Mouse (Mus musculus) lung, postnatal 0 days (tissue): ENCODE results near the gene Gp1ba. TPM values are rescaled to one million over a fixed set of nuclear protein-coding genes. Genes with fewer than 3 reads are reported as not detected.
A peak's percentile ranks its signal among the peaks of the same experiment; 100 is the strongest.

Experiments used
- ATAC-seq: fragments of 200-750 bp; cut with Nextera tagmentation; 2 replicates; pipeline ENCODE4 v1.8.0; 2017; ENCODE audit warnings: moderate library complexity
- DNase-seq: peaks from one replicate; pipeline ENCODE4 v3.0.0-alpha.2; 2016; ENCODE audit warnings: low spot score
- H3K27ac ChIP-seq: fragments of 300-500 bp; sonication (generic); 2 replicates; pipeline ENCODE4 v1.5.1; 2014; ENCODE audit warnings: antibody characterized with exemption, mild to moderate bottlenecking, low read length, mixed read lengths
- H3K27me3 ChIP-seq: fragments of 300-500 bp; sonication (generic); replicated peaks from 2 replicates; pipeline ENCODE4 v1.6.1; 2014; ENCODE audit warnings: low read length, mixed read lengths; ENCODE audit not compliant: insufficient read depth
- H3K36me3 ChIP-seq: fragments of 300-500 bp; sonication (generic); 2 replicates; pipeline ENCODE4 v1.6.1; 2014; ENCODE audit warnings: low read length, mixed read lengths; ENCODE audit not compliant: insufficient read depth
- H3K4me1 ChIP-seq: fragments of 300-500 bp; sonication (generic); 2 replicates; pipeline ENCODE4 v1.6.1; 2014; ENCODE audit warnings: antibody characterized with exemption, low read depth, low read length, mixed read lengths; ENCODE audit not compliant: insufficient read depth
- H3K4me2 ChIP-seq: fragments of 300-500 bp; sonication (generic); replicated peaks from 2 replicates; pipeline ENCODE4 v1.6.1; 2014; ENCODE audit warnings: low read depth, mild to moderate bottlenecking, low read length, moderate library complexity, mixed read lengths
- H3K4me3 ChIP-seq: fragments of 300-500 bp; sonication (generic); 2 replicates; pipeline ENCODE4 v1.5.1; 2014; ENCODE audit warnings: low read depth, low read length
- H3K9ac ChIP-seq: fragments of 300-500 bp; sonication (generic); replicated peaks from 2 replicates; pipeline ENCODE4 v1.6.1; 2014; ENCODE audit warnings: low read depth, mild to moderate bottlenecking
- H3K9me3 ChIP-seq: fragments of 300-500 bp; sonication (generic); 2 replicates; pipeline ENCODE4 v1.6.1; 2016; ENCODE audit warnings: low read length, mixed read lengths
- CTCF ChIP-seq: IDR thresholded peaks from 2 replicates; pipeline ENCODE4 v1.5.1; 2016; ENCODE audit warnings: antibody characterized with exemption, mild to moderate bottlenecking
- EP300 ChIP-seq: IDR thresholded peaks from 2 replicates; pipeline ENCODE4 v1.6.1; 2016; ENCODE audit warnings: antibody characterized with exemption, mild to moderate bottlenecking, control low read depth
- WGBS: fragments of 180-500 bp; shearing (Covaris S2); extraction: QIAGEN DNeasy Blood & Tissue Kit; methylation state at CpG from one replicate; pipeline ENCODE4 v1.1.7; 2014; 5-methylcytosine and 5-hydroxymethylcytosine counted together
- polyA plus RNA-seq: library from polyadenylated mRNA; unstranded; fragments of >200 nt; fragmentation: Nextera tagmentation; extraction: Ambion mirVana; gene quantifications from 2 replicates; pipeline ENCODE4 v1.2.1, GENCODE M21; 2015

Gene Gp1ba
- polyA plus RNA-seq, 1 experiment from 2014 or later = 0.66 TPM

- Histone ChIP-seq H3K4me1 (peaks cover 22% of the 10 kb centered on the region), H3K4me2 (peak within 1 kb of the TSS; percentile 74), H3K36me3 (peaks cover 25% of the 10 kb centered on the region), H3K4me3 (peak within 1 kb of the TSS; percentile 99), H3K9me3 (no peaks in the 10 kb centered on the region), H3K27me3 (no peaks in the 10 kb centered on the region), H3K9ac (peak within 1 kb of the TSS; percentile 98), H3K27ac (peak within 1 kb of the TSS; percentile 99)
- ATAC-seq (peak; percentile 73), DNase-seq (peak; percentile 94)
- no peak for TF ChIP-seq CTCF
- peak; percentile 48; the same call in 1 of the 2 replicates for TF ChIP-seq EP300
- under 1% methylated on average over 34 of the region's 61 CpGs for WGBS
Measured at GRCm38 (mm10) chr11:70654198-70654922, 15.4 kb downstream of the Gp1ba start, which contains the start of gene Pfn1. TSS of gene Pfn1 (minus strand) at chr11:70654644.

- peak overlapping the region; percentile 74 for H3K4me2 ChIP-seq
- H3K9me3 ChIP-seq = no peaks in the 10 kb centered on the region
- peak overlapping the region; percentile 99 for H3K27ac ChIP-seq
- WGBS = under 1% methylated on average over 48 of the region's 48 CpGs
- peak overlapping the region; percentile 98; the same call in 1 of the 2 replicates for H3K9ac ChIP-seq
- peak; percentile 71 for ATAC-seq
- TF ChIP-seq CTCF = no peak
- TF ChIP-seq EP300 = peak; percentile 22; the same call in 1 of the 2 replicates
- peaks cover 22% of the 10 kb centered on the region for H3K4me1 ChIP-seq
- H3K36me3 ChIP-seq = peaks cover 18% of the 10 kb centered on the region
- peak; percentile 94 for DNase-seq
- no peaks in the 10 kb centered on the region for H3K27me3 ChIP-seq
- peak overlapping the region; percentile 99 for H3K4me3 ChIP-seq
Measured at GRCm38 (mm10) chr11:70654923-70655570, 16.1 kb downstream of the Gp1ba start.

- peak; percentile 15 for ATAC-seq
- Histone ChIP-seq H3K9ac (peak overlapping the region; percentile 10), H3K27ac (peak overlapping the region; percentile 99), H3K27me3 (no peaks in the 10 kb centered on the region), H3K4me3 (peak overlapping the region; percentile 99), H3K4me1 (peaks cover 22% of the 10 kb centered on the region), H3K9me3 (no peaks in the 10 kb centered on the region), H3K36me3 (peaks cover 13% of the 10 kb centered on the region), H3K4me2 (peak overlapping the region; percentile 74)
- peak; percentile 2; the same call in 1 of the 2 replicates for TF ChIP-seq EP300
- no peak for TF ChIP-seq CTCF
- whole genome bisulfite sequencing = under 1% methylated on average over 53 of the region's 61 CpGs
- peak; percentile 67 for DNase-seq
Measured at GRCm38 (mm10) chr11:70655571-70656455, 16.9 kb downstream of the Gp1ba start.

GRCm38 (mm10) chr11:70656456-70656927, 17.6 kb downstream of the Gp1ba start:
- Histone ChIP-seq H3K27me3 (no peaks in the 10 kb centered on the region), H3K9me3 (no peaks in the 10 kb centered on the region), H3K4me2 (peak overlapping the region; percentile 74), H3K9ac (peak overlapping the region; percentile 10), H3K36me3 (peaks cover 6% of the 10 kb centered on the region; the same call in 1 of the 2 replicates), H3K27ac (peak overlapping the region; percentile 99), H3K4me3 (peak overlapping the region; percentile 99), H3K4me1 (peaks cover 19% of the 10 kb centered on the region)
- TF ChIP-seq EP300 = no peak
- ATAC-seq (no peak), DNase-seq (peak; percentile 41)
- 12% methylated on average over 16 of the region's 16 CpGs for WGBS

GRCm38 (mm10) chr11:70656964-70657363, 18.0 kb downstream of the Gp1ba start, which contains the start of gene Eno3:
TSS of gene Eno3 (plus strand) at chr11:70657202.
- H3K9ac ChIP-seq = peak within 1 kb of the TSS; percentile 10
- no peak for ATAC-seq
- no peaks in the 10 kb centered on the region for H3K9me3 ChIP-seq
- peak within 1 kb of the TSS; percentile 99 for H3K27ac ChIP-seq
- H3K36me3 ChIP-seq = peaks cover 4% of the 10 kb centered on the region; the same call in 1 of the 2 replicates
- H3K4me3 ChIP-seq = peak within 1 kb of the TSS; percentile 99
- DNase-seq = no peak
- WGBS = 18% methylated on average over 3 of the region's 3 CpGs
- no peak for TF ChIP-seq CTCF
- TF ChIP-seq EP300 = no peak
- H3K27me3 ChIP-seq = no peaks in the 10 kb centered on the region
- H3K4me1 ChIP-seq = peaks cover 17% of the 10 kb centered on the region
- H3K4me2 ChIP-seq = peak within 1 kb of the TSS; percentile 74
